Mouse (Mus musculus) adrenal gland, adult 8-10 months (tissue): ENCODE measurements around the gene Gprc5b. TPM values are rescaled to one million over a fixed set of nuclear protein-coding genes. Genes with fewer than 3 reads are reported as not detected.

ENCODE experiments used
- DNase-seq: peaks from one replicate; pipeline ENCODE4 v3.0.0; 2022
- total RNA-seq, 4 experiments: library from RNA; stranded (reverse); gene quantifications; 2 replicates each; pipeline ENCODE4 v1.2.4; 2022

Gene Gprc5b
- total RNA-seq: 100 to 1,000 TPM; 139 to 182 (median 170) TPM

GRCm38 (mm10) chr7:118995007-118995406, at the start of gene Gprc5b:
Gprc5b (minus strand) TSS chr7:118995211.
- DNase-seq: peak; percentile 82

GRCm38 (mm10) chr7:119041502-119041901, 46.5 kb upstream of the Gprc5b start:
- DNase-seq: no peak

DNA sequence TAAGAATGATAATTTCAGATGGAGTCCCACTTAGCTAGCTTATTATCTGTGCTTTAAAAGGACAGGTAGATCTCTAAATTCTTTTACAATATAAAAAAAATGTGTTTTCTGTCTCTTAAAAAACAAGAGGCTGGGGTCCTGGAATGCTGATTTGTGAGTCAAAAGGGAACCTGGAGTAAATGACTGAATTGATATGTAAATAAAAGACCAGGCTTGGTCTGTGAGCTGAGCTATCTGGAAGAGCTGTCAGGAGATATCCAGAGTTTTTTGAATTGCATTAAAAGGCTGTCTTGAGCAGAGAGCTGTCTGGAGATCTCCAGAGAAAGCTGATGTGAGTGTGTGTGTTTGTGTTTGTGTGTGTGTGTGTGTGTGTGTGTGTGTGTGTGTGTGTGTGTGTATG, 42.6 kb upstream of the Gprc5b start:
- no peak for DNase-seq

GRCm38 (mm10) chr7:119034243-119034961, 39.4 kb upstream of the Gprc5b start:
- no peak for DNase-seq

- peak; percentile 31 for DNase-seq
Measured at GRCm38 (mm10) chr7:119023394-119023921, 28.4 kb upstream of the Gprc5b start.

DNA sequence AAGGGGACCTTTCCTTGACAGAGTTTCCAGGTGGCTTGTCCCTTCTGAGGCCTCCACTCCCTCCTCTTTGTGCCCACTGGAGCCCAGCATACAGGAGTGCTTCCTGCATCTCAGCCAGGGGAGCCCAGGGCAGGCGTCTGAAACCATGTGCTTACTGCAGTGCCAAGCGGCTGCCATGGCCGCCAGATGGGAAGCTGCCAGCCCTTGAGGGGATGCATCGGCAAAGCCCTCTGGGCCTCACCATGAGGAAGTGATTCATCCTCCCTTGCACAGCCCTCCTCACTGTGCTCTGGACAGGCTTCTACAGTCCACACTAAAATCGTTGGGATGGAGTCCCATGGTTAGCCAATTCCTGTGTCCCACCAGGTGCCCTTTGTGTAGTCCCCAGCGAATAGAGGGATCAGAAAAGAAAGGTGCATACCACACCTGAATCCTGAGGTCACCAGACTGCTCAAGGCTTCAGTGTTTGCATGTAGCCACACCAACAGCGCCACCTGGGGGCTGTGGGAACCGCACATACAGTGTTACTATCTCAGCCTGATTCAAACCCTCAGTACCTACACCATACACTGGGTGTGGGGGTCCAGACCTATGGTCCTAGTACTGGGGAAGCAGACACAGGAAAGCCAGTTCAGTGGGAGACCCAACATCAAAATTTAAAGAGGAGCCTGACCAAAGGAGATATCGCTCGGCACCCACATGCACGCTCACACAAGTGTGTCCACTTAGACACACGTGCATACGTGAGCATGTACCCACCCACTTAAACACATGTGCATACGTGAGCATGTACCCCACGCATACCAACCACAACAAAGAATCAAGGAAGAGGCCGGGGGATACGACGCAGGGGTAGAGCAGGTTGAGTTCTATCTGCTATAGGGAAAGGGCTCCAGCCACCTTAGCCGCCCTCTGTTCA, 27.5 kb upstream of the Gprc5b start:
- no peak for DNase-seq

GRCm38 (mm10) chr7:119019537-119019936, 24.5 kb upstream of the Gprc5b start:
- peak; percentile 31 for DNase-seq

DNA sequence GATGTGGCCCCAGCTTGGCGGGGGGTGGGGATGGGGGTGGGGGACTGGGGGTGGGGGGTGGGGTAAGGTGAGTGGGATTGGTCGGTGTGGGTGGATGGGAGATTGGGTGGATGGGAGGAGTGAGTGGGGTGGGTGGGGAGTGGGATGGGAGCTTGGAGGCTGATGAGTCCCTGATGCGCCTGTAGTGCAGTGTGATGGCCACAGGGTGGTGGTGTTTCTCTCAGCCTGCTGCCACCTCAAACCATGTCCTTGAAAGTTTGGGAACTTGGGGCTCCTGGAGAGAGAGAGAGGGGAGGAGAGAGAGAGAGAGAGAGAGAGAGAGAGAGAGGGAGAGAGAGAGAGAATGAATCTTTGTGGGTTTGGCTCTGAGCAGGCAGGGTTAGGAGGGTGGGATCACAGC, 20.7 kb upstream of the Gprc5b start:
- no peak for DNase-seq

DNA sequence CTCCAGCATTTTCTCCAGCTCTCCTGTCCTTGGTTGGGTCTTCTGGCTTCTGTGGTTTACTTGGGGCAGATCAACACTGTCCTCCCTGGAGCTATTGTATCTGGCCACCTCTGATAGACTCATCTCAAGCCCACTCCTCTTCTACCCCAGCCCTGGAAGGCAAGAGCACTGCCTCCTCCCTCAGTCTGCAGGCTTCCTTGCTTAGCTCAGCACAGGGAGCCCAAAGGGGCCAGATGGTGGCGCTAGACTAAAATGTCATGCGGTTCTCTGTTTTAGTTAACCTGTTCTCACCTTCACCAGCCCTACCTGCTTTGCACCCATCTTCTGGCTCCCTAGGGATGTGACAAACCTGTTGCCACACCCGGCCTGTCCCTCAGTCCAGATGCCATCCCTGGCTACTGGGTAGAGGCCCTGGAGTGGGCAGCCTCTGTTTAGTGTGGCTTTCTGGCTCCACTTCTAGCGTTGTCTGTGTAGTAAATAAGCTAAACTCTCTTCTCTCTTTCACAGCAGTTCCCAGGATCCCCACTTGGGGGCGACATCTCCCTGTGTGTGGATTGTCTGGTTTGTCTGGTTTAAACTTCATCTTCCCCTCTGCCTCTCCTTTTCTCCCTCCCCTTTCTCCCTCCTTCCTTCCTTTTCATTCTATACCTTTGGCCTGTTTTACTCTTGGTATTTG, 16.0 kb upstream of the Gprc5b start:
- DNase-seq: no peak

- DNase-seq: no peak
Measured at GRCm38 (mm10) chr7:119002501-119002900, 7.5 kb upstream of the Gprc5b start.

GRCm38 (mm10) chr7:119001965-119002364, 7.0 kb upstream of the Gprc5b start:
- DNase-seq: no peak

DNA sequence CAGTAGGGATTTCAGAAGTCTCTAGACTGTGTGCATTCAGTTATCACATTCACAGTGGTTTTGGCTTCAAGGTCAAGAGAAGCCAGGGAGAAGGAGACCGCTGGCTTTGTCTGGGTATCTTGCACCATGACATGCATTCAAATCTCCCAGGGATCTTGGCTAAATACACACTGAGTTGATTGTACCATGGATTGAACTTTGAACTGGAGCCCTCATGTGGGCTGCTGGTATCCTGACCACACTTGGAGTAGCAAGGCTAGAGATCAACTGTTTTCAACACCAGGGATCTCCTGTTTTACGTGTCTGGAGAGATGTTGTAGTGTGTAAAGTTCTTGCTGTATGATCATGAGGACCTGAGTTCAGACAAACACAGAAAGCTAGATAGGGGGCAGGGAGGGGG, 4.8 kb upstream of the Gprc5b start:
- DNase-seq: no peak

DNA sequence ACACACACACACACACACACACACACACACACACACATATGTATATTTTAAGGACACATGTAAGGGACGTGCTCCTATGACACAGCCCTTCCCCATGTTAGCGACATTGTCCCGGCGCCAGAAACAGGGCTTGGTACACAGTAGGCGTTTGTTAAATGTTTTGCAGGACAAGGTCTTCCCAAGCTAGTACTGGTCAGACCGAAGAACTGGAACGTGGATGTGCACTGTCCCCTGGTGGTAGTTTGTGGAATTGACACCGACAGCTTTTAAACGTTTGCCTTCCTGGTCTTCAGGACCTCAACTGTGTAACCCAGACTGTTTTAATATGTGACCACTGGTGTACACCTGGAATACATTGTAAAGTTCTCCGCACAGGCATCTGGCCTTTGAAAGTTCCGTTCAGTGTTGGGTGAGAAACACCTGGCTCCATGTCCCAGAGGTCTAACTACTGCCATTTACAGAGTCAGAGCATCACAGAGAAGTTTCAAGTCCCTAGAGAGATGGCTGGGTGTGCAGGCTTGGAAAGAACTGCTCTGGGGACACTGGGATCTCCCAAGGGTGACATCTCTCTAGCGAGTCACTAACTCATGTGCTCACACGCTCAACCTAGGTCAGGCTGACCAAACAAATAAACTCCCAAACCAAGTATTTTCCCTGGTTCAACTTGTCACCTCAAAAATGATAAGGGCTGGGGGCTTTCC, 1.3 kb upstream of the Gprc5b start:
- DNase-seq: peak; percentile 81

DNA sequence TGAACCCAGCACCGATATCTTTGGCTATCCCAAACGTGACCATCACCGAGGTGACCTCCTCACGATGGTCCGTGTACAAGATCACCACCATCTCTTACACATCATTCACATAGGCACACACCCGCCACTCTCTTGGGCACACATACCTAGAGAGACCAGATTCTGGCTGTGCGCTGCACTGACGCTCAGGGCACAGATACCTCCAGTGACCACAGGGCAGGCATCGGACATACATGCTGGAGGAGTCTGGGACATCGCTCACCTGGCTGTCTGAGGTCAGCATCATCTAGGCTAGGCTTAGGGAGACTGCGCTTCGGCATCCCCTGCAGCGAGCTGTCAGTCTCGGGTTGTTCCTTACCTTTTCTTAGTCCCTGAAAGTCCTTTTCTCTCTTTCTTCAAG, 660 bp upstream of the Gprc5b start:
- DNase-seq: no peak

DNA sequence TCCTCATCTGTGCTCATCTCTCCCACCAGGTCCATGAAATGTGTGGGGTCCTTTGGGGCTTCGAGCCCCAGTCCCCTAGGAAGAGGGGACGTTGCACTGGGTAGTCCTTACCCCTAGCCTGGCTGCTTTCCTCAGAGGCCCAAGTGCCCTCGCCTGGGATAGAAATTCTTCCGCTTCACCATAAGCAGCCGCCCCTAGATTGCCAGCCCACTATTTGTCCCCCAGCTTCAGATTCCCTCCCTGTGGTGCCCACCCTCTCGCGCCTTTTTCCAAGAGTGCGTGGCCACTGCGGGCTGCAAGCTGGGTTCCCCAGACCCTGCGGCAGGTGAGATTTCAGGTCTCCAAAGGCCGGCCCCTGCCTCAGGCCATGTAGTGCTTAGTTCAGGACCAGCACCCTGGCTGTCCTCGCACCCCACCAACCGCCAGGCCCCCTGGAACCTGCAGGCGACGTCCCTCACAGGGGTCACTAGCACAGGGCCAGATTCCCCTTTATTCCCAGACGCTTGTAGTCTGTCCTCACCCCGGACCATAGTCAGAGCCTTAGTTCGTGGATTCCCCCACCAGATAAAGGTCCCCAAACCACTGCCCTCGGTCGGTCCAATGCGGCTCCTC, 674 bp downstream of the Gprc5b start:
- peak; percentile 46 for DNase-seq

- DNase-seq: no peak
Measured at GRCm38 (mm10) chr7:118993597-118994230, 1.3 kb downstream of the Gprc5b start.

DNA sequence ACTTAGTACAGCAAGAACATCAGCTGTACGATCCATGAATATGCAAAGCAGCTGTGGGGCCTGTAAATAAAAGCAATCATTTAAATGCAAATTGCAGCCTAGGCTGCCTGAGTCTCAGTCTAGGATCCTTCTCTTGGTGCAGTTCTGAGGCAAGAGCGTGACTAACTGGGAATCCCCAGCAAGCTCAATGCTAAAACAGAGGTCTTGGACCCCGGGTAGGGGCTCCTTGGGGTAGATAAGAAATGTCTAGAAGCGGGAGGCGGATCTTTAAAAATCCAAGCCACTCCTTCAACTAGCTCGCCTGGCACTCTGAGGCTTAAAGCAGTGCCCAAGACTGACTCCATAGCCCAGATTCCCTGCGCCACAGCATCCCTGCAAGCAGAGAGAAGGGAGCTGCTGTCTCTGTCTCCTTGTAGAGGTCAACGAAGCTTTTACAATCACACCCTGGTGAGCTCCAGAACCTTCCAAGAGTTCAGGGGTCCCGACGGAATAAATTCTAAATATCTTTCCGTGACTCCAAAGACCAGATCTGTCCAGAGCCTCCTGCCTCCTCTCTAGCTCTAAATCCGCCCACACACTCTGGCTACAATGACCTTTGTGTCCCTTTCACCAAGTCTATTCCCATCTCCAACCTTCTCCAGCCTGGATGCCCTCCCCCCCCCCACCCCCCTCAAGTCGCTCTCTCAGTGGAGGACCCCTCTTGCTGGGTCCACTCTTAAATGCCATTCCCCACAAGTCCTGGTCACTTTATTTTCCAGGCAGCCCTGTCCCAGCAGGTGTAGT, 2.2 kb downstream of the Gprc5b start:
- DNase-seq: no peak

DNA sequence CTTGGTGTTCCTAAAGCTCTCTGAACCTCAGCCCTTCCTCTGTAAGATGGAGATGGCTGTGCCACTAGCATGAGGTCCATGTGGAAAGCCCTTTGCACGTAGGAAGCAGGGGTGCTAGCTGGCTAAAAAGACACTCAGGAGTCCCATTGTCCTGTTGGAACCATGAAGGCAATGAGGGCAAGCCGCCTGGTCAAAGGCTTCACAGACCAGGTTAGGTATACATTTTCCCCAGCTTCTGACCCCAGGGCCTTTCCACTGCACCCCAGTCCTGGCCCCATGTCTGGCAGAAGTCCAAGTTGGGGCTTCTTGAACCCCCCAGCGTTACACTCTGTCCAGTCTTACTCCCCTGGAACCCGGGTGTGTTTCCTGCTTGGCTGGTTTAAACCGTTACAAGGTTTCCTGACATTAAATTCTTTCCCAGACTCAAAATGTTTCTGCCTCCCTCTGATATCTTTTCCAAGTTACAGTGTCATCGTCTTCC, 2.9 kb downstream of the Gprc5b start:
- DNase-seq: no peak

- DNase-seq: no peak
Measured at GRCm38 (mm10) chr7:118991341-118991884, 3.6 kb downstream of the Gprc5b start.

- DNase-seq: no peak
Measured at GRCm38 (mm10) chr7:118990282-118990681, 4.7 kb downstream of the Gprc5b start.
